Mouse (Mus musculus) thymus, postnatal 36 days (tissue): Measurements from ENCODE around the gene Cutal.

ENCODE experiments used
- DNase-seq, 2 experiments: peaks; one replicate each; pipeline ENCODE4 v3.0.0; 2022; ENCODE audit warnings: mixed read lengths in 2 of 2

Cutal gene

GRCm38 (mm10) chr2:34893950-34894349, 19.8 kb downstream of the Cutal start:
- no peak for DNase-seq

GRCm38 (mm10) chr2:34895503-34896113, 21.4 kb downstream of the Cutal start:
- DNase-seq, result no peak

- DNase-seq, result no peak
These were observed 22.7 kb downstream of the Cutal start for GRCm38 (mm10) chr2:34896821-34897460.

- peak; percentile 24 to 37 for DNase-seq
These were observed 23.6 kb downstream of the Cutal start for GRCm38 (mm10) chr2:34897820-34898219.

GRCm38 (mm10) chr2:34899682-34900081, 25.5 kb downstream of the Cutal start:
- no peak for DNase-seq

GRCm38 (mm10) chr2:34900412-34900811, 26.2 kb downstream of the Cutal start:
- no peak for DNase-seq

- no peak for DNase-seq
These were observed 27.5 kb downstream of the Cutal start for GRCm38 (mm10) chr2:34901726-34902125.

GRCm38 (mm10) chr2:34902731-34903130, 28.5 kb downstream of the Cutal start:
- no peak for DNase-seq

GRCm38 (mm10) chr2:34903191-34903590, 29.0 kb downstream of the Cutal start:
- no peak for DNase-seq

- DNase-seq, result no peak
These were observed 29.6 kb downstream of the Cutal start for GRCm38 (mm10) chr2:34903652-34904405.

GRCm38 (mm10) chr2:34904849-34905542, 30.8 kb downstream of the Cutal start:
- DNase-seq, result peak; percentile 98 to 99

GRCm38 (mm10) chr2:34906426-34906825, 32.2 kb downstream of the Cutal start:
- no peak for DNase-seq

- DNase-seq, result peak; percentile 36 to 68
These were observed 32.8 kb downstream of the Cutal start for GRCm38 (mm10) chr2:34906861-34907604.

- DNase-seq, result no peak
These were observed 35.5 kb downstream of the Cutal start for GRCm38 (mm10) chr2:34909719-34910118.

- DNase-seq, result no peak
These were observed 37.7 kb downstream of the Cutal start for GRCm38 (mm10) chr2:34911871-34912270.

GRCm38 (mm10) chr2:34912613-34913012, 38.4 kb downstream of the Cutal start:
- peak; percentile 63 to 80 for DNase-seq

- peak; percentile 75 to 83 for DNase-seq
These were observed 39.2 kb downstream of the Cutal start, which contains the start of gene Phf19 for GRCm38 (mm10) chr2:34913218-34914068. Gene Phf19 (minus strand): TSS chr2:34914026.

- DNase-seq, result peak; percentile 57 to 68
These were observed 40.0 kb downstream of the Cutal start for GRCm38 (mm10) chr2:34914069-34914822.

GRCm38 (mm10) chr2:34914823-34915082, 40.6 kb downstream of the Cutal start:
- DNase-seq, result peak in 1 of 2 experiments; percentile 20

GRCm38 (mm10) chr2:34915103-34915502, 40.9 kb downstream of the Cutal start:
- DNase-seq, result peak in 1 of 2 experiments; percentile 43

GRCm38 (mm10) chr2:34920144-34920543, 45.9 kb downstream of the Cutal start:
- DNase-seq, result peak; percentile 47 to 76
